Mouse (Mus musculus): ENCODE data around the gene D630045J12Rik. TPM values are rescaled to one million over a fixed set of nuclear protein-coding genes. Genes with fewer than 3 reads are reported as not detected.

The D630045J12Rik gene
- polyA plus RNA-seq, 1 experiment from 2014 or later, result 0.52 TPM

- ATAC-seq, result no peak
- Histone ChIP-seq H3K4me1 (replicated peaks; ENCODE audit: control insufficient read depth, insufficient read depth, low read length) (no peaks in the 10 kb centered on the region; the same call in 1 of the 2 replicates), H3K4me2 (replicated peaks; ENCODE audit: low read depth) (no peak overlapping the region), H3K4me3 (ENCODE audit: low read depth, low read length) (no peak overlapping the region), H3K9me3 (ENCODE audit: control insufficient read depth) (no peaks in the 10 kb centered on the region), H3K36me3 (ENCODE audit: control insufficient read depth, insufficient read depth) (no peaks in the 10 kb centered on the region), H3K9ac (ENCODE audit: low read depth, low read length) (no peak overlapping the region), H3K27ac (ENCODE audit: low read depth, low read length) (no peak overlapping the region), H3K27me3 (replicated peaks; ENCODE audit: control insufficient read depth, insufficient read depth, low read length) (no peaks in the 10 kb centered on the region)
- 77% methylated on average over 4 of the region's 4 CpGs for WGBS
- TF ChIP-seq CTCF (IDR thresholded peaks at IDR 0.05; ENCODE audit: low read depth), result no peak
These were observed 3.0 kb upstream of the D630045J12Rik start for GRCm38 (mm10) chr6:38256793-38257192.

GRCm38 (mm10) chr6:38255794-38256193, 2.0 kb upstream of the D630045J12Rik start:
- no peaks in the 10 kb centered on the region; the same call in 1 of the 2 replicates for H3K4me1 ChIP-seq (replicated peaks; ENCODE audit: control insufficient read depth, insufficient read depth, low read length)
- 87% methylated on average over 2 of the region's 2 CpGs for WGBS
- no peak overlapping the region for H3K4me2 ChIP-seq (replicated peaks; ENCODE audit: low read depth)
- H3K36me3 ChIP-seq (ENCODE audit: control insufficient read depth, insufficient read depth), result no peaks in the 10 kb centered on the region
- no peaks in the 10 kb centered on the region for H3K9me3 ChIP-seq (ENCODE audit: control insufficient read depth)
- no peak overlapping the region for H3K4me3 ChIP-seq (ENCODE audit: low read depth, low read length)
- no peak overlapping the region for H3K9ac ChIP-seq (ENCODE audit: low read depth, low read length)
- no peaks in the 10 kb centered on the region for H3K27me3 ChIP-seq (replicated peaks; ENCODE audit: control insufficient read depth, insufficient read depth, low read length)
- H3K27ac ChIP-seq (ENCODE audit: low read depth, low read length), result no peak overlapping the region
- TF ChIP-seq CTCF (IDR thresholded peaks at IDR 0.05; ENCODE audit: low read depth), result no peak
- ATAC-seq, result no peak

GRCm38 (mm10) chr6:38252766-38253735, 758 bp downstream of the D630045J12Rik start:
- H3K27ac ChIP-seq (ENCODE audit: low read depth, low read length), result no peak overlapping the region
- ATAC-seq, result no peak
- H3K36me3 ChIP-seq (ENCODE audit: control insufficient read depth, insufficient read depth), result no peaks in the 10 kb centered on the region
- H3K9ac ChIP-seq (ENCODE audit: low read depth, low read length), result peak overlapping the region; percentile 77
- H3K4me2 ChIP-seq (replicated peaks; ENCODE audit: low read depth), result peak overlapping the region; percentile 100
- 14% methylated on average over 19 of the region's 19 CpGs for WGBS
- H3K9me3 ChIP-seq (ENCODE audit: control insufficient read depth), result no peaks in the 10 kb centered on the region
- no peaks in the 10 kb centered on the region; the same call in 1 of the 2 replicates for H3K4me1 ChIP-seq (replicated peaks; ENCODE audit: control insufficient read depth, insufficient read depth, low read length)
- H3K27me3 ChIP-seq (replicated peaks; ENCODE audit: control insufficient read depth, insufficient read depth, low read length), result no peaks in the 10 kb centered on the region
- TF ChIP-seq CTCF (IDR thresholded peaks at IDR 0.05; ENCODE audit: low read depth), result no peak
- peak overlapping the region; percentile 75 for H3K4me3 ChIP-seq (ENCODE audit: low read depth, low read length)

GRCm38 (mm10) chr6:38252139-38252538, 1.7 kb downstream of the D630045J12Rik start:
- H3K27ac ChIP-seq (ENCODE audit: low read depth, low read length), result no peak overlapping the region
- no peaks in the 10 kb centered on the region for H3K27me3 ChIP-seq (replicated peaks; ENCODE audit: control insufficient read depth, insufficient read depth, low read length)
- H3K4me2 ChIP-seq (replicated peaks; ENCODE audit: low read depth), result no peak overlapping the region
- H3K4me1 ChIP-seq (replicated peaks; ENCODE audit: control insufficient read depth, insufficient read depth, low read length), result no peaks in the 10 kb centered on the region; the same call in 1 of the 2 replicates
- no peak overlapping the region for H3K4me3 ChIP-seq (ENCODE audit: low read depth, low read length)
- no peak for TF ChIP-seq CTCF (IDR thresholded peaks at IDR 0.05; ENCODE audit: low read depth)
- no peaks in the 10 kb centered on the region for H3K9me3 ChIP-seq (ENCODE audit: control insufficient read depth)
- WGBS, result 82% methylated on average over 10 of the region's 10 CpGs
- no peaks in the 10 kb centered on the region for H3K36me3 ChIP-seq (ENCODE audit: control insufficient read depth, insufficient read depth)
- H3K9ac ChIP-seq (ENCODE audit: low read depth, low read length), result no peak overlapping the region
- ATAC-seq, result no peak

GRCm38 (mm10) chr6:38251464-38251863, 2.3 kb downstream of the D630045J12Rik start:
- Histone ChIP-seq H3K4me2 (replicated peaks; ENCODE audit: low read depth) (no peak overlapping the region), H3K9me3 (ENCODE audit: control insufficient read depth) (no peaks in the 10 kb centered on the region), H3K27ac (ENCODE audit: low read depth, low read length) (no peak overlapping the region), H3K4me1 (replicated peaks; ENCODE audit: control insufficient read depth, insufficient read depth, low read length) (no peaks in the 10 kb centered on the region; the same call in 1 of the 2 replicates), H3K27me3 (replicated peaks; ENCODE audit: control insufficient read depth, insufficient read depth, low read length) (no peaks in the 10 kb centered on the region), H3K4me3 (ENCODE audit: low read depth, low read length) (no peak overlapping the region), H3K36me3 (ENCODE audit: control insufficient read depth, insufficient read depth) (no peaks in the 10 kb centered on the region), H3K9ac (ENCODE audit: low read depth, low read length) (no peak overlapping the region)
- WGBS, result 73% methylated on average over 4 of the region's 4 CpGs
- no peak for ATAC-seq
- TF ChIP-seq CTCF (IDR thresholded peaks at IDR 0.05; ENCODE audit: low read depth), result no peak

- TF ChIP-seq CTCF (IDR thresholded peaks at IDR 0.05; ENCODE audit: low read depth), result no peak
- 89% methylated on average over 4 of the region's 4 CpGs for WGBS
- no peak for ATAC-seq
- Histone ChIP-seq H3K4me3 (ENCODE audit: low read depth, low read length) (no peak overlapping the region), H3K36me3 (ENCODE audit: control insufficient read depth, insufficient read depth) (no peaks in the 10 kb centered on the region), H3K9me3 (ENCODE audit: control insufficient read depth) (no peaks in the 10 kb centered on the region), H3K4me2 (replicated peaks; ENCODE audit: low read depth) (no peak overlapping the region), H3K27me3 (replicated peaks; ENCODE audit: control insufficient read depth, insufficient read depth, low read length) (no peaks in the 10 kb centered on the region), H3K27ac (ENCODE audit: low read depth, low read length) (no peak overlapping the region), H3K4me1 (replicated peaks; ENCODE audit: control insufficient read depth, insufficient read depth, low read length) (no peaks in the 10 kb centered on the region), H3K9ac (ENCODE audit: low read depth, low read length) (no peak overlapping the region)
These were observed 6.4 kb downstream of the D630045J12Rik start for GRCm38 (mm10) chr6:38247362-38247761.

Measured in intestine, postnatal 0 days (tissue).